Mouse (Mus musculus) heart, postnatal 0 days (tissue): ENCODE data around the gene Unc5a. TPM values are rescaled to one million over a fixed set of nuclear protein-coding genes. Genes with fewer than 3 reads are reported as not detected.
A peak's percentile ranks its signal among the peaks of the same experiment; 100 is the strongest.

Experiments
- ATAC-seq: fragments of 200-750 bp; cut with Nextera tagmentation; 2 replicates; pipeline ENCODE4 v1.8.0; 2017; ENCODE audit warnings: low read depth, moderate number of reproducible peaks, moderate library complexity; ENCODE audit not compliant: insufficient read depth
- DNase-seq: peaks from one replicate; pipeline ENCODE4 v3.0.0-alpha.2; 2016; ENCODE audit warnings: low spot score
- H3K27ac ChIP-seq: fragments of 300-500 bp; sonication (generic); 2 replicates; pipeline ENCODE4 v1.5.1; 2014; ENCODE audit warnings: low read depth, mild to moderate bottlenecking
- H3K27me3 ChIP-seq: fragments of 300-500 bp; sonication (generic); 2 replicates; pipeline ENCODE4 v1.6.1; 2014; ENCODE audit warnings: low read length, mixed read lengths; ENCODE audit not compliant: control insufficient read depth, insufficient read depth
- H3K36me3 ChIP-seq: fragments of 300-500 bp; sonication (generic); replicated peaks from 2 replicates; pipeline ENCODE4 v1.6.1; 2014; ENCODE audit warnings: low read length, mixed read lengths; ENCODE audit not compliant: control insufficient read depth, insufficient read depth
- H3K4me1 ChIP-seq: fragments of 300-500 bp; sonication (generic); 2 replicates; pipeline ENCODE4 v1.6.1; 2014; ENCODE audit warnings: antibody characterized with exemption; ENCODE audit not compliant: control insufficient read depth, insufficient read depth
- H3K4me2 ChIP-seq: fragments of 300-500 bp; sonication (generic); 2 replicates; pipeline ENCODE4 v1.6.1; 2014; ENCODE audit warnings: low read depth, mild to moderate bottlenecking, low read length, moderate library complexity
- H3K4me3 ChIP-seq: fragments of 300-500 bp; sonication (generic); 2 replicates; pipeline ENCODE4 v1.5.1; 2014; ENCODE audit warnings: low read depth, low read length
- H3K9ac ChIP-seq: fragments of 300-500 bp; sonication (generic); replicated peaks from 2 replicates; pipeline ENCODE4 v1.6.1; 2014; ENCODE audit warnings: low read depth, low read length, mixed read lengths
- H3K9me3 ChIP-seq: fragments of 300-500 bp; sonication (generic); replicated peaks from 2 replicates; pipeline ENCODE4 v1.6.1; 2016; ENCODE audit warnings: low read length; ENCODE audit not compliant: control insufficient read depth
- CTCF ChIP-seq: IDR thresholded peaks from 2 replicates; pipeline ENCODE4 v1.5.1; 2016; ENCODE audit warnings: antibody characterized with exemption, control low read depth, low read depth
- EP300 ChIP-seq: IDR thresholded peaks from 2 replicates; pipeline ENCODE4 v1.6.1; 2016; ENCODE audit warnings: antibody characterized with exemption, low read depth
- WGBS: fragments of 180-500 bp; shearing (Covaris S2); extraction: QIAGEN DNeasy Blood & Tissue Kit; methylation state at CpG from one replicate; pipeline ENCODE4 v1.1.7; 2014; 5-methylcytosine and 5-hydroxymethylcytosine counted together
- polyA plus RNA-seq: library from polyadenylated mRNA; unstranded; fragments of >200 nt; fragmentation: Nextera tagmentation; extraction: Ambion mirVana; gene quantifications from 2 replicates; pipeline ENCODE4 v1.2.1, GENCODE M21; 2015
- total RNA-seq: library from RNA; depleted of rRNA; stranded (reverse); fragments of >200 nt; gene quantifications from 2 replicates; pipeline ENCODE4 v1.2.3, GENCODE M21; 2014; ENCODE audit warnings: low replicate concordance

Gene Unc5a
- total and polyA plus RNA-seq, 2 experiments from 2014 or later, result 0.70 to 5.5 TPM

DNA sequence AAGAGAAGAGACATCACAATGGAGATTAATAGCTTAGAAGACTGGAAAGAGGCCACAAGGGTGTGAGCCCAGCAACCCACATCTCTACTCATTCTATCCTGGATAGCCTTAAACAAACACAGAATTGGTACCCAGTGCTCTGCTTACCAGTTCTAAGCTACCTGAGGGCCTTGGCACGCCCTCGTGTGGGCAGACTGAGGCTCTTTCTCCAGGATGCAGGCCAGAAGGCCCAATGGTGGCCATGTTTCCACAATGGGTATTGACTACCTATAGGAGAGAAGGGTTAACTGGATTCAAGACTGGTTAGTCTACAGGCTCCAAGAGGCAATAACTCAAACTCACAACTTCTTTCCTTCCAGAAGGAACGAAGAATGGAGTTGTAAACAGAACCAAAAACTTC, 70.0 kb downstream of the Unc5a start:
- H3K4me1 ChIP-seq, result no peaks in the 10 kb centered on the region
- WGBS, result 63% methylated on average over 3 of the region's 3 CpGs
- H3K36me3 ChIP-seq, result no peaks in the 10 kb centered on the region
- no peak overlapping the region for H3K4me2 ChIP-seq
- ATAC-seq (no peak), DNase-seq (no peak)
- H3K9me3 ChIP-seq, result no peaks in the 10 kb centered on the region
- H3K9ac ChIP-seq, result no peak overlapping the region
- H3K27me3 ChIP-seq, result no peaks in the 10 kb centered on the region
- no peak for TF ChIP-seq CTCF
- no peak for TF ChIP-seq EP300
- no peak overlapping the region for H3K4me3 ChIP-seq
- H3K27ac ChIP-seq, result no peak overlapping the region

DNA sequence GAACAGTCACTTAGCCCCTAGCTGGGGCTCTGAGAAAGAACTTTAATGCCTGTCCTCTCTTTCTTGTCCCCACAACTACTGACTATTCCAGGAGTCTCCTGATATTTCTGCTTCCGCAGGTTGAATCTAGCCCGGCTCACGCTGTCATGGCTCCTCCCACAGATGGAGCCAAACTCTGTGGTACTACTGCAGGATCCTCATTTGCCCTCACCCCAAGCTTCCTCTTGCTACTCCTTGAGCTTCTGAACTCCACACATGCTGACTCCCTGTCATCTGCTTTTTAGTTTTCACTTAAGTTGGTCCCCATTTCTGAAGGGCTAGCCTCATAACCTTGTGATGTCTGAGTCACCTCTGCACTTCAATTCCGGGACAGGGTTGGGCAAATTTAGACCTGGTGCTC, 70.8 kb downstream of the Unc5a start:
- no peaks in the 10 kb centered on the region for H3K36me3 ChIP-seq
- no peaks in the 10 kb centered on the region for H3K27me3 ChIP-seq
- WGBS, result 83% methylated on average over 4 of the region's 4 CpGs
- H3K4me1 ChIP-seq, result no peaks in the 10 kb centered on the region
- no peak overlapping the region for H3K9ac ChIP-seq
- H3K4me2 ChIP-seq, result no peak overlapping the region
- no peaks in the 10 kb centered on the region for H3K9me3 ChIP-seq
- TF ChIP-seq CTCF, result no peak
- TF ChIP-seq EP300, result no peak
- ATAC-seq (no peak), DNase-seq (no peak)
- no peak overlapping the region for H3K27ac ChIP-seq
- no peak overlapping the region for H3K4me3 ChIP-seq

DNA sequence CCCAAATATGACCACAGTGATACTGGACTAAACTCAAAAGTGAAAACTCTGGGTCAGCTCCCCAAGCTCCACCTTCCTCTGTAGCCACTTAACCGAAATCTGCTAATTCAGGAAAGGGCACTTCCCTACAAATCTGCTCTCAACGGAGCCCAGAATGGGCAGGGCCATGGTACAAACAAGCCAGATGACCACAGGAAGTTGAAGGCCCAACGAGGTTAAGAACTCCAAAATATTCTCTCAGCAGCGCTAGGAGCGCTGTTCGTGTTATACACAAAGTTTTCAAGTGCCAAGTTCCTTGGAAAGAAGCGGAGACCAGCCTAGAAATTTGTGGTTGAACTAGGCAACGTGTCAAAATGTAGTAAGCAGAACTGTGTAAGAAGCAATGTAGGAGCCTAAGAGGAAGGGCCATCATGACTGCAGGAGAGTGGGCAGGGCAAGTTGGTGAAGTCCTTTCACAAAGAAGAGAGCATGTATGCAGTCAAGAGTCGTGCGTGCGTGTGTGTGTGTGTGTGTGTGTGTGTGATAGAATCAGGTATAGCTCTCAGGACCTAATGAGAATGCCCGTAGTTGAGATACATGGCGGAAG, 72.1 kb downstream of the Unc5a start, which contains the start of gene Hk3:
Gene Hk3, minus strand, starts transcription at position 192 of the 586 bp plus-strand sequence.
- no peak for DNase-seq

DNA sequence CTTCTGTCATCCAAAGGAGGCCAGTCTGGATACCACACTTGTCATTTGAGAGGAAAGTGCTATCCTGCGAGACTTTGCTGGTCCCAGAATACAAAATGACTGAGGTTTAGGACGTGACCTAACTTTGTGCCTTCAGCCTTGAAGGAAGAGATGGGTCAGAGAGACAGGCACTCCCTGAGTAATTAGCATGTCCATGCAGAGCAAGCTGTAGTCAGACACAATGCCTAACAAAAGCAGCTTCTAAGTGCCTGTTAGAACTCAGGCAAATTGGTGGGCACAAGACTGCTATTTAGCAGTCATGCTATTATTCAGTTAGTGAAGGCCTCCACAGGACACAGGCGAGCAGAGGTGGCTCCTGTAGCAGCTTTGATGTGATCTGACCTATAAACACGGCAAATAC, 73.0 kb downstream of the Unc5a start:
- TF ChIP-seq CTCF, result no peak
- Histone ChIP-seq H3K4me1 (no peaks in the 10 kb centered on the region), H3K27ac (no peak overlapping the region), H3K9me3 (no peaks in the 10 kb centered on the region), H3K4me2 (no peak overlapping the region), H3K36me3 (no peaks in the 10 kb centered on the region), H3K9ac (no peak overlapping the region), H3K4me3 (no peak overlapping the region), H3K27me3 (no peaks in the 10 kb centered on the region)
- DNase-seq, result no peak
- 76% methylated on average over 4 of the region's 4 CpGs for WGBS
- no peak for ATAC-seq

More for the DNA sequence above, 72.1 kb downstream of the Unc5a start, which contains the start of gene Hk3:
- no peak within 1 kb of the TSS for H3K4me3 ChIP-seq
- WGBS, result 81% methylated on average over 13 of the region's 13 CpGs
- H3K9ac ChIP-seq, result no peak within 1 kb of the TSS
- TF ChIP-seq EP300 (no peak), CTCF (no peak)
- no peaks in the 10 kb centered on the region for H3K36me3 ChIP-seq
- no peak within 1 kb of the TSS for H3K27ac ChIP-seq
- no peak within 1 kb of the TSS for H3K4me2 ChIP-seq
- no peaks in the 10 kb centered on the region for H3K27me3 ChIP-seq
- no peaks in the 10 kb centered on the region for H3K4me1 ChIP-seq
- no peak for ATAC-seq
- H3K9me3 ChIP-seq, result no peaks in the 10 kb centered on the region

DNA sequence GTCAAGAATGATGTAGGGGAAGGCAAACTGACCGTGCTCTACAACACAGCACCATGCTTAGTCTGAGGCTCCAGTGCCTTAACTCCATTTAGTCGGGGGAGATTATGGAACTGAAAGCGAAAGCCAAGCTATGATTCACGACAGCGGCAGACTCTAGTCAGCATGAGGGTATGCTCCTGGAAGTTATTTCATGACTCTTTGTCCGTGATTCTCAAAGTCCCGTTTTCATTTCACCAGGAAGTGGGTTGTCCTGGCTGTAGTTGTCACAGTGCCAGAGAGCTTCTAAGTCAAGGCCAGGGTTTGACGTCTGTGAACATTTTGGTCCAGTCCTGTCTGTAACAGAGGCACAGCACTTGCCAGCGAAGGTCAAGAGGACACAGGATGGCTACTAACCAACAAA, 73.5 kb downstream of the Unc5a start:
- H3K9me3 ChIP-seq, result no peaks in the 10 kb centered on the region
- 0 out of 2 replicates have a peak, but pooled peaks cover 2% of the 10 kb centered on the region for H3K36me3 ChIP-seq
- H3K4me3 ChIP-seq, result no peak overlapping the region
- no peak for ATAC-seq
- H3K4me1 ChIP-seq, result no peaks in the 10 kb centered on the region
- H3K4me2 ChIP-seq, result no peak overlapping the region
- no peaks in the 10 kb centered on the region for H3K27me3 ChIP-seq
- no peak overlapping the region for H3K27ac ChIP-seq
- TF ChIP-seq CTCF, result no peak
- no peak for TF ChIP-seq EP300
- peak; percentile 12 for DNase-seq
- H3K9ac ChIP-seq, result no peak overlapping the region
- 51% methylated on average over 9 of the region's 9 CpGs for WGBS

DNA sequence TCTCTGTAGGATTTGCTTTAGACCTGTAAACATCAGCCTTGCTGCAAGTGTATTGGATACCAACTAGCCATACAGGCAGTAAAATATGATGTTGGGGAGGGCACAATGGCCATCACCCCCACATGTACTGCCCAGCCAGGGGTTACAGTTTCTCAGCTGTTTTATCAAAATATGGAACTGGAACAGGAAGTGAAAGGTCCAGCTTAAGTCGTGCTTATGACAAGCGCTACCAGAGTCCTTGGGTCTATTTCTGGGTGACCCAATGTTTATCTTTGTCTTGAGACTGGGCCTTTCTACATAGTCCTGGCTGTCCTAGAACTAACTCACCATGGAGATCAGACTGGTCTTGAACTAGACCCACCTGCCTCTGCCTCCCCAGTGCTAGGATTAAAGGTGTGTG, 75.0 kb downstream of the Unc5a start:
- no peak overlapping the region for H3K4me2 ChIP-seq
- DNase-seq (no peak), ATAC-seq (no peak)
- no peaks in the 10 kb centered on the region for H3K9me3 ChIP-seq
- no peak overlapping the region for H3K27ac ChIP-seq
- H3K36me3 ChIP-seq, result peaks cover 15% of the 10 kb centered on the region
- WGBS, result 65% methylated on average over 2 of the region's 2 CpGs
- H3K9ac ChIP-seq, result no peak overlapping the region
- H3K4me3 ChIP-seq, result no peak overlapping the region
- no peak for TF ChIP-seq CTCF
- TF ChIP-seq EP300, result no peak
- H3K27me3 ChIP-seq, result no peaks in the 10 kb centered on the region
- H3K4me1 ChIP-seq, result no peaks in the 10 kb centered on the region
